Mouse (Mus musculus) cerebellum, adult 11-12 months (tissue): ENCODE results near the gene Gna15.

Experiments used
- DNase-seq: peaks from one replicate; pipeline ENCODE4 v3.0.0; 2022

The Gna15 gene

DNA sequence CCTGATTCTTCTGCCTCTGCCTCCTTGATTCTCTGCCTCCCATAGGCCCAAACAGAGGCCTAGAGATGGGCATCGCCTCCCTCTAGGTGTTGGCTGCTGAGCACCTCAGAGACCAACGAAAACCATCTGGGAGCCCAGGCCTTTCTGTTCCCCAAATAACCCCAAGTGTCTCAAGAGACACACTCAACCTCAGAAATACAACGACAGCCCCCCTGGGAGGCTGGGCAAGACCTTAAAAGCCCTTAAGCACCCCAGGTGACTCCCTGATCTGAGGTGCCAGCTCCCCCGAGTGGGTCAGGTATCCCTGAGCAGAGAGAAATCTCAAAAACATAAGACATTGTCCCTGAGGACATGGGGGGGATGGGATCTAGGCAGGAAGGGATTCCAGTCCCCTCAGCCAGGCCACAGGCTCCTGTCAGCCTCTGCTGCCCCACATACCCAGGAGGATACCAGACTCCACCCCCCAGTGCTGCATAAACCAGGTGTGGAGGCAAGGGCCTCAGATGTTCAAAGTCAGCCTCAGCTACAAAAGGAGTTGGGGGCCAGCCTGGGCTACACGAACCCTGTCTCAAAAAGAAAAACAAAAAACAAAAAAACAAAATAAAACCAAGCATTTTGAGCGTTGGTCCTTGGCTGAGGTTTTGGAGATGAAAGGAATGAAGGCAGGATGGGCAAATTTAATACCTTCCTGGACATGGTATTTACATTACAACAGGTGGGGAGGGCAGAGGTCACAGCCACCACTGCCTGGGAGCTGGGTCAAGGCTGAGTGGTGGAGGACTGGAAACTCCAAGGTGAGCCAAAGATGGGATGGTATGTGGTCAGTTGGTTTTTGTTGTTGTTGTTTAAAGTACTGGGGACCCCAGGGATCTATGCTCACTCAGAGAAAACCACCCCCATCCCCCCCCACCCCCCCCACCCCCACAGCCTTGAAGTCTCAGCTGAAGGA lies 30.1 kb upstream of the Gna15 start:
- peak; percentile 30 for DNase-seq

DNA sequence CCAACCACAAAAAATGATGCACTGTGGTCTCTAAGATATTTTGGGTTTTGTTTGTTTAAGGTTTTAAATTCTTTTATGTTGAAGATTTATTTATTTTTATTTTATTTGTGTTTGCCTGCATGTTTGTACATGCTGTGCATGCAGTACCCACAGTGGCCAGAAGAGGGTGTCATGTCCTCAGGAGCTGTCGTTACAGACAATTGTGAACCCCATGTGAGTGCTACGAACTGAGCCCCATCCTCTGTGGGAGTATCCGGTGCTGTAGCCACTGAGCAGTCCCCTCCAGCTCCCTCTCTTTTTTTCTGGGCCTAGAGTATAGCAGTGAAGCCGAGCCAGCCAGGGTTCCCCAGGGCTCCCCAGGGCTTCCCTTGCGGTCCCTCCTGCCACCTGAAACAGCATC lies 29.2 kb upstream of the Gna15 start:
- DNase-seq, result peak; percentile 47

DNA sequence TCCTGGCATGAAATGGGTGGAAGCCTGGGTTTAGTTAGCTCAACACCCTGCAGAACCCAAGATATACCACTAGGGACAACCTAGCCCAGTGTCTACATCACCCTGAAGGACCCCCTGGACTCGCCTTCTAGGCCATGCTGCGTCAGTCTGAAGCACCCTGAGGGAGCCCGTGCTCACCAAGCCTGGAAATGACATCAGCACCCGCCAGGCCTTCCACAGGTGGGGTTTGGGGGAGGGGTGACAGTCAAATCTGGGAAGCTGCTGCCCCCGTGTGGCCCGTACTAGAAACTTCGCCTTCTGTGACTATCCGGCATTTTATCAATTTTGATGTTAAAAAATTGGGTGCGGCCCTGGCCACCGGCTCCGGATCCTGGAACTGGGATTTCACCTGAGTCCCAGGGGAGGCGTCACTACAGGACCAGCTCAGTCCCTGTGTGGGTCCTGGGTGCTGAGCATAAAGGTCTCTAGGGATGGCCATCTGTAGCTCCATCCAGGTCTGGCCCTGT lies 27.6 kb upstream of the Gna15 start:
- peak; percentile 83 for DNase-seq

DNA sequence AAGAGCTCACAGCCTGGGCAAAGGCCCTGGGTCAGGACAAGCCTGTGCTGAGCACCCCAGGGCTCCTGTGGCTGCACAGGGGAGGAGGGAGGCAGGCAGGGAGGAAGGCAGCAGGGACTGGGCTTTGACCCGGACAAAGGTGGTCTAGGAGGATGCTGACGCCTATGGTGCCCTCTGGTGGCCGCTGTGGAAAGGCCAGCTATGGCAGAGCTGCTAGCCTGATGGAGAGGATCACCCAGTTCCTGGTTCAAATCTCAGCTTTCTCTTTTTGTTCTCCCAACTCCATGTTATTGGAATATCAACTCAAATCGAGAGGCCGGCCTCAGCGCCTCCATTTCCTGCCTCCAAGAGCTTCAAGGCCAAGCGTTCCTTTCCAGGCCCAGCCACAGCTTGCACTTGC lies 26.2 kb upstream of the Gna15 start:
- peak; percentile 58 for DNase-seq

DNA sequence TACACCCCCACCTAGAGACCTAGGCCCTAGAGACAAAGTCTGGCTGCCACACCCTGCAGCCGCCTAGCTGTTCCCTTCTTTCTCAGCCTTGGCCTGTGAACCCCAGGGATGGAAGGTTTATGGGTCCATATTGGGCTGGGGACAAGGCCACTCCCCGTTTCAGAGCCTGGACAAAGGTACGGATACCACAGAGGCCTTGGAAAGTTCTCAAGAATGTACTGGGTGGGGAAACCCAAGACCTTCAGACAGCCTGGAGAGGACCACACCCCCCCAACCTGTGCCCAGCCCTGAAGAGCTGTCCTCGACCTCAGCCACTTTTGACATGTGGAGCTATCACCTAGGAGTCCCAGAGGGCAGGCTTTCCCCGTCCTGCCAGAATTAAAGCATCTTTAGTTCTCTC lies 24.9 kb upstream of the Gna15 start:
- no peak for DNase-seq

DNA sequence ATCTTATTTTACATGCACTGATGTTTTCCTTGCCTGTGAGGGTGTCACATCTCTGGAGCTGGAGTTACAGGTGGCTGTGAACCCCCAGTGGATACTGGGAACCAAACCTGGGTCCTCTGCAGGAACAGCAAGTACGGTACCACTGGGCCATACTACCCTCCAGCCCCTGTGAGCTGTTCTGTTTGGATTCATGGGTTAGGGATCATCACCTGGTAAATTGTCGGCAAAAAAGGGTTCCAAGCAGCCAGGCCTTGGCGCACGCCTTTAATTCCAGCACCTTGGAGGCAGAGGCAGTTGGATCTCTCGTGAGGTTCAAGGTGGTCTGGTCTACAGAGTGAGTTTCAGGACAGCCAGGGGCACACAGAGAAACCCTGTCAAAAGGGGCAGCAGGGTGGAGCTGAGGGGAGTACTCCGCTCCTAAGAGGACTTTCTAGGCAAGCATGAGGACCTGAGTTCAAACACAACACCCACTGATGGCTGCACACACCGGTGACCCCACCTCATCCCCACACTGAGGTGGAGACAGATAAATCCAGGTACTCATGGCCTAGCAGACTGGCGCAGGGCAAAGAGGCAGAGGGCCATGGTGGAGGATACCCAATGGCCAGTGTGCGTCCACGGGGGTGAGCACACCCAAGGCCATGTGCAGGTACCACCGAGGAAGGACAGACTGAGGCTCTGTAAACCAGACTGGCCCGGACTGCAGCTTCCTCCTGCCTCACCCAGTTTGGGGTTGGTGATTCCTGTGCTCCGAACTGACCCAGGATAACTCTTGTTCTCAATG lies 23.0 kb upstream of the Gna15 start:
- no peak for DNase-seq

DNA sequence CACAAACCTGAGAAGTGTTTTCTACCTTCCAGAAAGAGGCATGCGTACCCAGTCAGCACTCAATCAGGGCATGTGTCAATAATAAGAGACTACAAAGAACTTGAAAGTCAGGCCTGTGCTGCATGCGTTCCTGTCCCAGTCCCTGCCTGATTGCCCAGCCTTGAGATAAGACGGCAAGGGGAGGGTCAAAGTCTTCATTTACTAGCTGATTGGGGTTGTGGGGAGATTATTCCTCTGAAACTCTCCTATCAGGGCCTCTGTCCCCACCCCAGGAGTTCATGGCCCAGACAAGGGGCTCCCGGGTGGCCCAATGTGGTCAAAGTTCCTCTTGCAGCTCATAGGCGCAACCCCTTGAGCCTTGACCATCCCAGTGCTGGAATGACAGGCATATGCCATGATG lies 22.3 kb upstream of the Gna15 start:
- no peak for DNase-seq

DNA sequence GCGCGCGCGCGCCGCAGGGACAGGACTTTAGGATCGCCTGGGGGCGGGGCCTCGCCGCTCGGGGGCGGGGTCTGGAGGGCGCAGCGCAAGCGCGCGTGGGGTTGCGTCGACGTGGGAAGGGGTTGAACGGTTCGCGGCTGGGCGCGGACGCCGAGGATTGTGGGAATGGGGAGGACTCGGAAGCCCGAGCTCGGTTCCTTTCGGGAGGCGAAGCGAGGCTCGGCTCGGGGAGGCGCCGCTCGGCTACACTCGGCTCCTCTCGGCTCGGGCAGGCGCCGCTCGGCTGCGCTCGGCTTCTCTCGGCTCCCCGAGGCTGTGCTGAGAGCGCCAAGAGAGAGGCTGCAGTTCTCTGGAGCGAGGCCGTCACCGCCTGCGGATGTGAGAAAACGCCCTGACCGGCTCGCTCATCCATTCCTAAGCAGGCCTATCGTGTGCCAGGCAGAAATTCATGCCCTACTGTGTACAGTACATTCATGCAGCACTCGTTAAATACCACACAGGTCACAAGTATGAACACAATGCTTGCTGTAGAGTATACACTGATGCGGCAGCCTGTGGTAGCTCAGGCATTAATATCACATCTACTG lies 21.2 kb upstream of the Gna15 start, which contains the start of gene Gna11:
TSS of gene Gna11 (minus strand) at position 30 of the 587 bp plus-strand sequence.
- peak; percentile 100 for DNase-seq

DNA sequence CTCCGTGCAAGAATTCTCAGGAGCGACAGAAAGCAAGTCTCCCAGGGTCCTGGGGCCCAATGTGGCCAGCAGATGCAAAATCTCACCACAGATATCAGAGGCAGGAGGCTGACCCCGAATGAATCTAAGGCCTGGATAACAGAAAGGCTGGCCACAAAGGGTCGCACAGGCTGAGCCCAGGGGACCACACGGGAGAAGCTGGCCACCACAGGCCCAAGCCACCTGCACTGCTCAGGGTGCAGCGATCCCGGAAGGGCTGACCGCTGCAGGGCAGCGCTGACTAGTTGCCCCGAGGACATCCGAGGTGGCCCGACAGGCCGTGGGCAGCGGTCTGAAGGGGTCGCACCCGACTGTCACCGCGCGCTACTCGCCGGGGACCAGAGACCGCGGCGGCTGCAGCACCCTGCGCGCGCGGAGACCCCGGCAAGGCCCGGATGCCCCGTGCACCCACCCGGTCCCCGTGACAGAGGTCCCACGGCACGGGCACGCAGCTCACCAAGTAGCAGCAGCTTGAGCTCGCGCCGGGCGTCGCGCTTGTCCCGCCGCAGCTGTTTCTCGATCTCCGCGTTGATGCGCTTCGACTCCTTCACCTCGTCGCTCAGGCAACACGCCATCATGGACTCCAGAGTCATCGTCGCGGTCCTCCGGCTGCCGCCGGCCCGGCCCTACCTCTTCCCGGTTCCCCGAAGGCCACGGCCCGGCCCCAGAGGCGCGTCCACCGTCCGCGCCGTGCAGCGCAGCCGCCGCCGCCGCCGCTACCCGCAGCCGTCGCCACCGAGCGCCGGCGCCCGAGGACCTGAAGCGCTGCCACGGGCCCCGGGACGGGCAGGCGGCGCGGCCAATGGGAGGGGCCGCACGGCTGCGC lies 20.5 kb upstream of the Gna15 start:
- no peak for DNase-seq

DNA sequence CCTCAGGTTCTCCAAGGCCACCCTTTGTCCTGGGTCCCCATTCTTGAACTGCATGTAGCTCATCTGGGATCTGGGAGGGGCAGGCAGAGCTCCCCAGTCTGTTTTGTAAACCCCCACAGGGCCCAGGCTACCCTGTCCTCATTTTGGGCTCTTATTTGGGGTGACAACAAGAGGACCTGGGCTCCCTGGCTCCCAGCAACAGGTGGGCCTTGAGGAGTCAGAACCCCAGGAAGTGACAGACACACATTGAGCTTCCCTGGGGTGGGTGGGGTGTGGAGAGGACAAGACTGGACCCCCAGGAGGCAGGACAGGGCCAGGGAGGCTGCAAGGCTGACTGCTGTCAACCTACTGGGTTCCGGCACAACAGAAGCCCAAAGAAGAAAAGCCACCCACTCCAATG lies 19.6 kb upstream of the Gna15 start:
- peak; percentile 74 for DNase-seq

DNA sequence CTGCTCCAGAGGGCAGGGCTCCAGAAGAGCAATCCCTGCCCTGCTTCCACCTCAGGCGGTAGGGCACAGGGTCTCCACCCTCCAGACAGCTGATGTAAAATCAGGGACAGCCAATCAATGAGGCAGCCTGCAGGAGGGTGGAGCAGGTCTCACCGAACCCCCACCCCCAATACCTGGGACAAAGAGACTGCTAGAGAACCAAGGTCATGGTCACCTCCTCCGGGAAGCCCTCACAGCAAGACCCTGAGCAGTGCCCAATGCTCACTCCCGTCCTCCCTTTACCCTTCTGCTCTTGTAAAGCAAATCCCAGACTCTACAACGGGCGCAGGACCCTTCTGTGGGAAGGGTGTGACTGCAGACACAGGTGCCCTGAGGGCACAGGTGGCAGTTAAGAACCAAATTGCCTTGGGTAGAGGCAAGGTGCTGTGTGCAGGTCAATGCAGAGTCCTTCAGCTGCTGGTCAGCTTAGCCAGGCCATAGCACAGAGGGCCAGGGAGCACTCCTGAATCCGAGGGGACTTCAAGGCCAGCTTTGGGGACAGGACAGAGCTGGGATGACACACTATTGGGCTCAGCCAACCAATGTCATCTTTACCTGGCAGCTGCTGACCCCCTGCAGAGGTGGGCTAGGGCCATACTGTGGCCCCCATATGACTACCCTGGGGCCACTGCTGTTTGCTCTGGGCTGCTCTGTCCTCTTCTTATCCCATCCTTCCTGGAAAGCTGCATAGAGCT lies 18.9 kb upstream of the Gna15 start:
- DNase-seq, result no peak

DNA sequence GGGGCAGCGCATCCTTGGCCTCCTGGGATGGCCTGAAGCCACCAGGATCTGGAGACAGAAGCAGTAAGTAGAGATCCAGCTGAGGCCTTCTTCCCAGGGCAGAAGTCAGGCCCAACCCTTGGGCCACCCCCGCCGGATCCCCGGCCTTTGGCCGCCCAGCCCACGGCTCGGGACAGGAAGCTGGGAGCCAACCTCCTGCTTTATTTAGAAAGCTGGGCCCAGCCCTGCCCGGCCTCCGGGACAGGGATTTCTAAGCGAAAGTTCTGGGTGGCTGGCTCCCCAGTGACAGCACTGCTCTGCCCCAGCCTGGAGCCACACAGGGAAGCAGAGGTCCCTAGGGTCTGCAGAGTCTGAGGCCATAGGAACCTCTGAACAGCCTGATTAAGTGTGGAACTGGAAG lies 17.8 kb upstream of the Gna15 start:
- no peak for DNase-seq

DNA sequence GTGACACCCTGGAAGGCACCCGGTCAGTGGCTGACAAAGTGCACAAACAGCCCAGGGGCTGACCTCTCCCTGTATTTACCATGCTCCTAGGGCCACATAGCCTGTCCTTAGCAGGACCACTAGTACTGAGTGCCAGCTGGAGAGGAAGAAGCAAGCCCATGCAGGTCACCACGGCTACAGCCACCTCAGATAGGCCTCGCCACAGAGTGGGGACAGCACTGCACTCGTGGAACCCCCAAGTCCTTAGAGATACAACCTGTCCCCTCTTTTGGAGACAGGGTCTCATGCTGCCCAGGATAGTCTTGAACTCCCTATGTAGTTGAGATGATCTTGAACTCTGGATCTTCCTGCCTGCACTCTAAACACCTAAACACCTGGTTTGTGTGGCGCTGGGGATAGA lies 17.3 kb upstream of the Gna15 start:
- no peak for DNase-seq

DNA sequence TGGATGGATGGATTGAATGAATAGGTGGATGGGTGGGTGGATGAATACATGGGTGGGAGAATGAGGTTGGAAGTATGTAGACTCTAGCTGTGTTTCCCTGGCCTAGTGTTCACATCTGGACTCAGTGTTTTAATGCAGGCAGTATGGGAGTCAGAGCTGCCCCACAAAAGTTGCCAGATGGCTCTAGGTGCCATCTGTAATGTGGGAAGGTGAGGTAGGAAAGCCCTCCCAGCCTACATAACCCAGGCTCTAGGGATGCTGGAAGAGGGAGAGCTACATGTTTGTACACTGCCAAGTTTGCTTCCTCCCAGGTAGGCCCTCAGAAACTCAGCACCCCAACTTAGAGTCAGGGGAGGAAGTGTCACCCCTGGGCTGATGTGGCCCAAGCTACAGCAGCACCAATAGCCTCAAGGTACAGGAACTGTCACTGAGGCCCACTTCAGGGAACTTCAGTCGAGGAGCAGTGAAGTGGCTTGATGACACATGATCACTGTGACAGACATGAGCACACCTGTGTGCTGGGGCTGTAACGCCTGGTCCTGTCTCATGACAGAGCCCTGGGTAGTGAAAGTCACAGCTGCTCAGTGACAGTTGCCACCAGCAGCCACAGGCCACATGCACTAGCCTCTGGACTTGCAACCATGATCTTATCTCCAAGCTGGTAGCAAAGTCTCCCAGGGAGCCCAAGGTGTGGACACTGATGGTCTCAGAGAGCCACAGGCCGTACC lies 14.5 kb upstream of the Gna15 start:
- DNase-seq, result no peak

DNA sequence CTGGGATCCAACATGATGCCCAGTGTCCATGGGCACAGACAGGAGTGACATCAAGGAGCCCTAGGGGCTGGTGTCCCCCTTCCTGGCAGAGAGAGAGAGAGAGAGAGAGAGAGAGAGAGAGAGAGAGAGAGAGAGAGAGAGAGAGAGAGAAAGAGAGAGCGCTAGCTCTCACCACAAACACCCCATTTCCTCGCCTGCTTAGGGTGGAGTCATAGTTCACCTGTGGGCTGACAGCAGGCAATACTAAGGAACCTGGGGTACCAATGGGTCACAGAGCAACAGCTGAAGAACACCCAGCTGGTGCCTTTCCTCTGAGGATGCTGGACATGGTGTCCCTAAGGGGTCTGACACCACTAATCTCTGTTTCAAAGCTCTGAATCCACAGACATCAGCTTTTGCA lies 13.4 kb upstream of the Gna15 start:
- no peak for DNase-seq

DNA sequence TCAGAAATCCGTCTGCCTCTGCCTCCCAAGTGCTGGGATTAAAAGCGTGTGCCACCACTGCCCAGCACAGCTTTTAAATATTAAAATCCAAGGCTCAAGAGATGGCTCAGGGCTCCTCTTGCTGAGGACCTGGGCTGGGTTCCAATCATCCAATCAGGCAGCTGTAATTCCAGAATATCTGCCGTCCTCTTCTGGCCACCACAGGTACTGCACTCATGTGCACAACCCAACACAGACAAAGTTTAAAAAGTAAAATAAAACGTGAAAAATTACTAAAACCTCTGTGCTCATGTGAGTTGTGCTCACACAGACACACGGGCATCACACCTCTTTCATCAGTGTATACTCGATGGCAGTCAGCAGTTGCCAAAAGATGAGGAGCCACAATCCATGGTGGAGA lies 12.7 kb upstream of the Gna15 start:
- DNase-seq, result no peak

DNA sequence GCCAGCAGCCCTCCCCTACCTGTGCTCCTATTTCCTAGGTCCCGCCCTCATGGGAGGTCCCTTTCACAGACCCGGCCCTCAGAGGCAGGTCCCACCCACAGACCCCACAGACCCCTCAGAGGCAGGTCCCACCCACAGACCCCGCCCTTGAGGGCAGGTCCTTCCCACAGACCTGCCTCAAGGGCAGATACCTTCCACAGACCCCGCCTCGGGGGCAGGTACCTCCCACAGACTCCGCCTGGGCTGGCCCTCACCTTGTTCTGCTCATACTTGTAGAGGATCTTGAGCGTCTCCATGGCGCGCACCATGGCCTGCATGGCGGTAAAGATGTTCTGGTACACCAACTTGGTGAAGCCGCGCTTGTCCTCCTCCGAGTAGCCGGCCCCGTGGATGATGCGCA lies 10.8 kb upstream of the Gna15 start:
- DNase-seq, result no peak

DNA sequence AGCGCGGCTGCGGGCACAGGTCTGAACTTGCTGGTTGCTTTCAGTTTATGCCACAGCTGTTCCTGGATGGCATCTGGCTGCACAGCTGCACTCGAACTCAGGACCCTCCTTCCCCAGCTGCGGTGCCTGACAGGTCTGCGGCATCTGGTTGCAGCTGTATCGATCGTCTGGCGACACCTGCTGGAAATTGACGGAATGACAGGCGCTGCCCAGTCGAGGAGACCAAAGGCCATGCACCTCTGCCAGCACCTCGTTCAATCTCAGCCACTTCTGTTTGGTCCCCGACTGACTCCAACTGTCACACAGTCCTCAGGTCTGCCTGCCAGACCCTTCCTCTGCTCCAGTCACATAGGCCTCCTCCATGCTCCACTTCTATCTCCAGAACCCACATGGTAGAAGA lies 2.8 kb upstream of the Gna15 start:
- no peak for DNase-seq

DNA sequence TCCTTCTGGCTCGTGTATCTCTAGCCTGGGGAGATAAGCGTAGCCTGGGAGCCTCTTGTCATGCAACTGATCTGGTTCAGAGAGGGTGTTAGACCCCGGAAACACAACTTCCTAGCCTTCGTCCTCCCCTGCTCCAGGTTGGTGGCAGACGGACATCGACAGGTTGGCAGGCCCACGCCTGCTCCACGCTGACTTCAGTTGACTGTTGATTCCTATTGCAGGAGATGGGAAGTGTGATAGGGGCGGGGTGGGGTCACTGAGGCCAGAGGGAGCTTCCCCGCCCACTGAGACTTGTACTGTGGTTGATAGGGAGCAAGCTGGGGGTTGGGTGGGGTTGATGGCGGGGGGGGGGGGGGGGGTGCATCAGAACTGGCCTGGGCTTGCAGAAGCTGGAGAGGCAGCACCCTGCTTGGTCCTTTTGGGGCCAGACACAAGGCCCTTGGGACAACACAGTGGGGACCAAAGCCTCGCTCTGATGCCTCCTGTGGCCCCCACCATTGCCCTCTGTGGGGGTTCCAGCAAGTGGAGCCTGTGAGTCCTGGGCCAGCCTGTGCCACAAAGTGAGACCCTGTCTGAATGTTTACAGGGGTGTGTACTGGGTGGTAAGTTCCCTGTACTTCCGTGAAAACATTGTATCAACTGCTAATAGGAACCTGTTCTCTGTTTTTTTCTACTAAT lies 1.1 kb upstream of the Gna15 start:
- no peak for DNase-seq

DNA sequence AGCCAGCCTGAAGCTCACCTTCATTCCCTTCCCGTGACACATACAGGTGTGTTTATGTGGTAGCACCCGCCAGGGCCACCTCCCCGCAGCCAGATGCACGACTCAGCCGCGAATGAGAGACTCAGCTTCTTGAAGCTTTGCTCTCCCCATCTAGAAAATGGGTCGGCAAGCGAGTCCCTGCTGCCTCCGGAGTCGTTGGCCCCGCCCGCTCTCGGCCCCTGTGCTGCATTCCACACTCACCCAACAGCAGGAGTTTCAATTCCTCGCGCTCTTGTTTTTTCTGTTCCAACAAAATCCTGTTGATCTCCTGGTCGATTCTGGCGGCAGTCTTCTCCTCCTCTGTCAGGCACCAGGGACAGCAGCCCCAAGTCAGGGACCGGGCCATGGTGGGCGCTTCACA lies 455 bp downstream of the Gna15 start:
- DNase-seq, result no peak
